Comparison of ENCODE assay signal across 8 mouse cellular contexts in the genomic region with DNA sequence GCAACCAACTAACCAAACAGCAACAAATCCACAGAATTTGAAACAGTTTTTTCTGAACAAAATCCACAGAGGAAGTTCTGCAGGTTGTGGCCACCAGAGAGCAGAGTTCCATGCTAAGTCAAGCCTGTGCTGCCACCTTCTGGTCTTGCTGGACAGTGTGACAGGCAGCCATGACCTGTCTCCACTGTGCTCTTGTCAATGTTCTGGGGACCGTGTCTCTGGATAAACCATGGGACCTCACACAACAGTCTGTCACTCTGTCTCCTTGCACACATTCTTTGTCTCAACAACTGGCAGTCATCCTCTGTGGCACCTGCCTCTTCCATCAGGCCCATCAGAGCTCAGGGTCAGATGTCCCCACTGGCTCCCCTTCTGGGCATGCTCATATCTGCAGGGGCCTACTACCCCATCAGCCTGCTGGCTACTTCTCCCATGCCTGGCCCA. TPM values are rescaled to one million over a fixed set of nuclear protein-coding genes. Genes with fewer than 3 reads are reported as not detected.
A peak's percentile ranks its signal among the peaks of the same experiment; 100 is the strongest.
DNase-seq lines count a peak whose midpoint lies in the region; ATAC-seq and TF ChIP-seq lines count a peak whose summit lies in the region.

No protein-coding gene starts in this region.

- dilution Hi-C loops in CH12.LX (cut with MboI; ENCODE audit: extremely low pct_ligation_motif_present, extremely low pct_unique_long_range_greater_than_20kb, low sequenced_read_pairs), result no loop called here

- H3K4me1 ChIP-seq in CH12.LX (ENCODE audit: control insufficient read depth in 1 of 2, insufficient read depth in 2 of 2), result peaks cover 4 to 23% of the 10 kb centered on the region in 2 experiments; a peak in 3 of 4 replicates
- H3K4me1 ChIP-seq in bone marrow, adult 2 months (ENCODE audit: control insufficient read depth, insufficient read depth, low read length), result peaks cover 1% of the 10 kb centered on the region; the same call in 1 of the 2 replicates
- H3K4me1 ChIP-seq in lung, adult 2 months (ENCODE audit: control insufficient read depth, insufficient read depth, low read length), result peaks cover 2% of the 10 kb centered on the region; the same call in 1 of the 2 replicates

- in situ Hi-C loops in CH12.LX (cut with MboI; ENCODE audit: low pct_ligation_motif_present, low pct_unique_long_range_greater_than_20kb, low sequenced_read_pairs), result no loop called here

- peaks cover 5 to 37% of the 10 kb centered on the region in 2 experiments for H3K36me3 ChIP-seq in CH12.LX (replicated peaks in 1 of 2; ENCODE audit: control insufficient read depth in 1 of 2, insufficient read depth in 1 of 2, low read length in 1 of 2)

- TF ChIP-seq POLR2A in CH12.LX (IDR thresholded peaks at IDR 0.05; ENCODE audit: low read depth, low read length), result no peak
- no peak for TF ChIP-seq POLR2A in bone marrow, adult 2 months (IDR thresholded peaks at IDR 0.05; ENCODE audit: borderline replicate concordance, control insufficient read depth, low read depth, low read length)
- no peak for TF ChIP-seq POLR2A in lung, adult 2 months (IDR thresholded peaks at IDR 0.05; ENCODE audit: borderline replicate concordance, extremely low read depth, low read depth, low read length)

- WGBS in bone marrow, adult 2 months, result 3% methylated on average over 1 of the region's 1 CpGs
- WGBS in lung, adult 2 months, result 0% methylated on average over 1 of the region's 1 CpGs

- intact Hi-C loops in heart, postnatal 14 days (cut with DNase I), result loop anchor here (2.0 to 5.0 kb wide), 2 partner anchors 72 to 135 kb away; no protein-coding TSS in a partner anchor

- peak; percentile 87 for DNase-seq in CH12.LX (ENCODE audit: extremely low read depth)
- DNase-seq in heart, postnatal 14 days, result peak; percentile 76 to 86
- peak; percentile 46 to 79 for DNase-seq in layer of hippocampus, adult 18-20 months (ENCODE audit: low spot score in 2 of 2)
- peak; percentile 78 for DNase-seq in lung, adult 2 months
- peak; percentile 45 for DNase-seq in retina, adult 2 months (ENCODE audit: low read depth, low spot score)
- peak; percentile 80 for DNase-seq in thymus, postnatal 25 days

- no peaks in the 10 kb centered on the region for H3K27me3 ChIP-seq in CH12.LX (replicated peaks)

- no peak overlapping the region for H3K4me3 ChIP-seq in CH12.LX (replicated peaks in 1 of 3; ENCODE audit: low read depth in 2 of 3, low read length in 2 of 3, poor library complexity in 1 of 3)
- H3K4me3 ChIP-seq in bone marrow, adult 2 months (replicated peaks; ENCODE audit: control insufficient read depth, low read depth, low read length), result no peak overlapping the region
- no peak overlapping the region for H3K4me3 ChIP-seq in lung, adult 2 months (replicated peaks; ENCODE audit: extremely low read depth, low read depth, low read length)

- H3K9me3 ChIP-seq in CH12.LX (replicated peaks; ENCODE audit: low read length), result peaks cover 3% of the 10 kb centered on the region

- no peak overlapping the region for H3K9ac ChIP-seq in CH12.LX (ENCODE audit: insufficient read depth, low read depth)

- H3K27ac ChIP-seq in CH12.LX (ENCODE audit: insufficient read depth, low read depth), result no peak overlapping the region
- H3K27ac ChIP-seq in bone marrow, adult 2 months (ENCODE audit: control insufficient read depth, insufficient read depth, low read depth, low read length, poor library complexity), result no peak overlapping the region

- peak; percentile 71 for ATAC-seq in erythroid progenitor cell, adult 5-6 weeks (replicated peaks; ENCODE audit: low FRiP score, poor library complexity, severe bottlenecking)

- peak; percentile 88 for TF ChIP-seq RAD21 in CH12.LX (IDR thresholded peaks at IDR 0.05; ENCODE audit: low read depth, low read length)

- no peak overlapping the region for H3K4me2 ChIP-seq in CH12.LX (ENCODE audit: insufficient read depth, low read depth, poor library complexity, severe bottlenecking)

- TF ChIP-seq CTCF in CH12.LX (conservative IDR thresholded peaks at IDR 0.05 in 1 of 2, IDR thresholded peaks at IDR 0.05 in 1 of 2; ENCODE audit: low read depth in 2 of 2, low read length in 2 of 2), result peak; percentile 96 to 100
- peak; percentile 99 for TF ChIP-seq CTCF in bone marrow, adult 2 months (IDR thresholded peaks at IDR 0.05; ENCODE audit: control insufficient read depth, insufficient read depth, low read length)
- peak; percentile 100 for TF ChIP-seq CTCF in lung, adult 2 months (IDR thresholded peaks at IDR 0.05; ENCODE audit: insufficient read depth, low read length)

- no peak for TF ChIP-seq EP300 in CH12.LX (IDR thresholded peaks at IDR 0.05; ENCODE audit: low read length)

- no peaks in the 10 kb centered on the region for H3K79me2 ChIP-seq in CH12.LX (replicated peaks; ENCODE audit: control insufficient read depth, extremely low read depth, insufficient read depth, poor library complexity, severe bottlenecking)

TF ChIP-seq in CH12.LX, 34 proteins besides CTCF, POLR2A, EP300 and RAD21:
- TF ChIP-seq HCFC1 (IDR thresholded peaks at IDR 0.05; ENCODE audit: low read depth, low read length) (peak; percentile 44; the same call in 1 of the 2 replicates), MEF2A (IDR thresholded peaks at IDR 0.05; ENCODE audit: borderline replicate concordance, low read depth, low read length) (peak; percentile 36; the same call in 1 of the 2 replicates), ELF1 (IDR thresholded peaks at IDR 0.05; ENCODE audit: low read depth, low read length) (no peak; the same call in 1 of the 2 replicates), TBP (conservative IDR thresholded peaks at IDR 0.05; ENCODE audit: low read depth, low read length) (no peak), ZC3H11A (IDR thresholded peaks at IDR 0.05; ENCODE audit: low read depth, low read length) (peak; percentile 60), MXI1 (IDR thresholded peaks at IDR 0.05; ENCODE audit: low read depth, low read length) (no peak), ETS1 (conservative IDR thresholded peaks at IDR 0.05; ENCODE audit: low read depth, low read length) (no peak), MYC (IDR thresholded peaks at IDR 0.05; ENCODE audit: low read depth, low read length) (peak; percentile 43; the same call in 1 of the 2 replicates), RCOR1 (conservative IDR thresholded peaks at IDR 0.05; ENCODE audit: low read depth, low read length) (no peak), IRF4 (IDR thresholded peaks at IDR 0.05; ENCODE audit: low read depth, low read length) (peak; percentile 26; the same call in 1 of the 2 replicates), CHD1 (IDR thresholded peaks at IDR 0.05; ENCODE audit: low read depth, low read length) (no peak), CHD2 (IDR thresholded peaks at IDR 0.05; ENCODE audit: low read length) (no peak), SMC3 (IDR thresholded peaks at IDR 0.05; ENCODE audit: low read depth, low read length) (peak; percentile 99), NELFE (IDR thresholded peaks at IDR 0.05; ENCODE audit: low read depth, low read length) (peak; percentile 94; the same call in 1 of the 2 replicates), ZNF384 (IDR thresholded peaks at IDR 0.05; ENCODE audit: low read depth, low read length) (peak; percentile 70), USF1 (IDR thresholded peaks at IDR 0.05; ENCODE audit: low read depth, low read length) (no peak)

RNA-seq across cellular contexts. Expression of a gene that starts 27.2 kb away (rescaled TPM):
- 4.6 and 5.4 TPM in 2 replicates for total RNA-seq in CH12.LX (2012; rRNA removed)
- total RNA-seq in CH12.LX (2014; rRNA removed), result 2.3 and 2.7 TPM in 2 replicates
- polyA plus RNA-seq in CH12.LX (2012; ENCODE audit: insufficient read length, low read depth), result 6.0 and 6.2 TPM in 2 replicates
- polyA plus RNA-seq in bone marrow, adult 2 months (2011; ENCODE audit: insufficient read depth, insufficient read length, low replicate concordance, missing spikeins), result 2.7 and 14.6 TPM in 2 replicates
- 6.7 and 11.2 TPM in 2 replicates for total RNA-seq in erythroid progenitor cell, adult 5-6 weeks (2015; ENCODE audit: low replicate concordance)
- 12.1 and 13.5 TPM in 2 replicates for total RNA-seq in erythroid progenitor cell, adult 5-6 weeks (2017; ENCODE audit: low replicate concordance)
- total RNA-seq in heart, postnatal 14 days (2021), result 1 to 10 TPM; 1.2 to 1.6 TPM
- total RNA-seq in layer of hippocampus, adult 18-20 months (2021), result 1 to 10 TPM; 6.9 to 7.7 TPM
- 2.6 and 2.9 TPM in 2 replicates for polyA plus RNA-seq in lung, adult 2 months (2012; rRNA removed)

RNA-seq across cellular contexts. Expression of a gene that starts 42.8 kb away (rescaled TPM):
- 214 and 388 TPM in 2 replicates for total RNA-seq in CH12.LX (2012; rRNA removed)
- 90.8 and 130 TPM in 2 replicates for total RNA-seq in CH12.LX (2014; rRNA removed)
- 9.7 and 11.1 TPM in 2 replicates for polyA plus RNA-seq in CH12.LX (2012; ENCODE audit: insufficient read length, low read depth)
- 14.3 and 50.1 TPM in 2 replicates for polyA plus RNA-seq in bone marrow, adult 2 months (2011; ENCODE audit: insufficient read depth, insufficient read length, low replicate concordance, missing spikeins)
- total RNA-seq in erythroid progenitor cell, adult 5-6 weeks (2015; ENCODE audit: low replicate concordance), result 4.7 and 5.4 TPM in 2 replicates
- 0.98 and 3.3 TPM in 2 replicates for total RNA-seq in erythroid progenitor cell, adult 5-6 weeks (2017; ENCODE audit: low replicate concordance)
- 1 to 10 TPM; 1.9 to 2.2 TPM for total RNA-seq in heart, postnatal 14 days (2021)
- 1 to 10 TPM; 1.7 to 4.5 TPM for total RNA-seq in layer of hippocampus, adult 18-20 months (2021)
- 20.8 and 28.8 TPM in 2 replicates for polyA plus RNA-seq in lung, adult 2 months (2012; rRNA removed)

Comparison
In these comparisons a context has a peak if more than half of its experiments do, and no peak if none do; other contexts are left out.
1. RNA of a gene that starts 42.8 kb away (total RNA-seq): 90.8 to 388 TPM in CH12.LX; 0.98 to 5.4 TPM in erythroid progenitor cell, adult 5-6 weeks, 1.7 to 4.5 TPM in layer of hippocampus, adult 18-20 months and 1.9 to 2.2 TPM in heart, postnatal 14 days; every median in the first group is over 10 times any median in the second.
2. Peak in every context shown above with its lines, with median percentiles within 50 percentile points of each other: DNase-seq and CTCF ChIP-seq.